Mouse (Mus musculus) cortical plate, adult 2 months (tissue): ENCODE measurements around the gene Gm10401.
"Not testable (repeated sequence)": the region's sequence is repeated elsewhere in the genome, so short reads cannot be mapped to it uniquely, and the experiment has no call there.

ENCODE experiments used
- CTCF ChIP-seq: fragments of 200-500 bp; IDR thresholded peaks from 2 replicates; pipeline ENCODE4 v1.5.1; 2011; ENCODE audit warnings: mild to moderate bottlenecking, control low read depth, low read length; ENCODE audit not compliant: insufficient read depth; ENCODE audit errors: extremely low read depth
- POLR2A ChIP-seq: fragments of 200-500 bp; IDR thresholded peaks from 2 replicates; pipeline ENCODE4 v1.6.1; 2011; ENCODE audit warnings: mild to moderate bottlenecking, low read length, control low read depth; ENCODE audit not compliant: insufficient read depth; ENCODE audit errors: extremely low read depth

- not testable (repeated sequence) for TF ChIP-seq CTCF, POLR2A
Observed at GRCm38 (mm10) chr5:115073306-115073705, 24.8 kb downstream of the Gm10401 start.
